In the genomic region with DNA sequence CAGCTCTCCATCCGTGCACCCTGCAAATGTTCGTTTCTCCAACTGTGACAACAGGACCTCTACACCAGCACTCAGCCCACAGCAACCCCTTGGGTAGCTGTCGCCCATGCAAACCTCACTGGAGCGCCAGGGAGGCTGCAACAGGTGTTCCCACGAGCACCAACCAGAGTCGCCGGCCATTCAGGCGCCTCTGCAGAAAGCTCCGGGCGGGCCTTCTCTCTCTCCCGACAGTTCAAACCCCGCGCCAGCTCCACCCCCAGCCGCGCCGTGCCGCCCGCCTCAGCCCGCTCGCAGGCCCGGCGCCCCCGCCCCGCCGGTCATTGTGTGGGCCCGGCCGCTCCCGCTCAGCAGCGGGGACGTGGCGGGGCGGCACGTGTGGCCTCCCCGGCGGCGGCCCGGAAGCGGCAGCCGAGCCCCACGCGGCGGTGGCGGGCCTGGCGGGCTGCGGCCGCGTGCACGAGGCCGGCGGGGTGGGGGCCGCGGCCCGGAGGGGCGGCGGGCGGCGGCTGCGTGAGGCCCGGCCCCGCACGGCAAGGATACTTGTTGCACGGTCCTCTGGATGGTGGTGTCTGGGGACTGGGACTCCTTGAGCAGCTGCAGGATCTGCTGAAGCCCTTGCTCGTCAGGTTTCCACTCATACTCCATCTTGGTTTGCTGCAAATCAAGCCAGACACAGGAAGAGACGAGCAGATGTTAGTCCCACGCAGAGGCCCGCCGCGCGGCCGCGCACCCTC, we compare ENCODE assay signal across 8 mouse cellular contexts. TPM values are rescaled to one million over a fixed set of nuclear protein-coding genes. Genes with fewer than 3 reads are reported as not detected.
DNase-seq lines count a peak whose midpoint lies in the region; ATAC-seq lines count a peak whose summit lies in the region.

No protein-coding gene starts in this region.

- peaks cover 36% of the 10 kb centered on the region for H3K4me1 ChIP-seq in hindbrain, embryonic 12.5 days

- H3K27ac ChIP-seq in hindbrain, embryonic 12.5 days, result peak overlapping the region; percentile 94

- H3K4me2 ChIP-seq in hindbrain, embryonic 12.5 days (replicated peaks), result peak overlapping the region; percentile 93

- H3K4me3 ChIP-seq in hindbrain, embryonic 12.5 days, result peak overlapping the region; percentile 82

- peak; percentile 76 for DNase-seq in R1 (ENCODE audit: low read depth, low spot score)
- peak; percentile 46 for DNase-seq in cerebellum, adult 9-10 months
- peak; percentile 22 to 58 for DNase-seq in frontal cortex, postnatal 10 days (ENCODE audit: low spot score in 2 of 2)
- DNase-seq in left cerebral cortex, adult 8-10 months (ENCODE audit: low spot score in 2 of 2), result peak; percentile 36 to 37
- DNase-seq in right cerebral cortex, adult 18-20 months, result peak; percentile 57
- peak; percentile 62 for DNase-seq in urinary bladder, postnatal 14 days (ENCODE audit: low spot score)

- H3K36me3 ChIP-seq in hindbrain, embryonic 12.5 days, result peaks cover 23% of the 10 kb centered on the region

- H3K9ac ChIP-seq in hindbrain, embryonic 12.5 days, result peak overlapping the region; percentile 88

- WGBS in hindbrain, embryonic 12.5 days, result under 1% methylated on average over 59 of the region's 71 CpGs

- H3K9me3 ChIP-seq in hindbrain, embryonic 12.5 days (replicated peaks), result no peaks in the 10 kb centered on the region

- peak; percentile 73 for ATAC-seq in hindbrain, embryonic 12.5 days (ENCODE audit: low FRiP score)
- peak; percentile 72 for ATAC-seq in megakaryocyte, adult 5-6 weeks (ENCODE audit: poor library complexity, severe bottlenecking)

- no peaks in the 10 kb centered on the region for H3K27me3 ChIP-seq in hindbrain, embryonic 12.5 days

RNA-seq across cellular contexts. Expression of gene Tnpo1, which starts 35.9 kb away (rescaled TPM):
- polyA plus RNA-seq in hindbrain, embryonic 12.5 days (2016; fragmentation: Nextera tagmentation; extraction: Ambion mirVana), result 87.7 and 90.5 TPM in 2 replicates
- total RNA-seq in left cerebral cortex, adult 8-10 months (2022), result 10 to 100 TPM; 51.7 to 66.2 (median 62.7) TPM
- 81.2 and 94.3 TPM in 2 replicates for total RNA-seq in megakaryocyte, adult 5-6 weeks (2015)
- total RNA-seq in megakaryocyte, adult 5-6 weeks (2017), result 87.9 and 89.8 TPM in 2 replicates

Comparison
In these comparisons a context has a peak if more than half of its experiments do, and no peak if none do; other contexts are left out.
1. Peak in every context shown above with its lines: DNase-seq, ATAC-seq, H3K4me3 ChIP-seq and H3K27ac ChIP-seq.